Mouse (Mus musculus): ENCODE measurements at regions not wholly inside any gene's neighbourhood (a gene's known extent, or its start where the extent isn't known, plus 50 kb on each side); places are given as distances from the start of the nearest gene placed in this dataset.
A peak's percentile ranks its signal among the peaks of the same experiment; 100 is the strongest.

GRCm38 (mm10) chr8:9152313-9152925 is 462.1 kb upstream of the Arglu1 start:
- no peak for DNase-seq (ENCODE audit: low spot score in 2 of 2)

DNA sequence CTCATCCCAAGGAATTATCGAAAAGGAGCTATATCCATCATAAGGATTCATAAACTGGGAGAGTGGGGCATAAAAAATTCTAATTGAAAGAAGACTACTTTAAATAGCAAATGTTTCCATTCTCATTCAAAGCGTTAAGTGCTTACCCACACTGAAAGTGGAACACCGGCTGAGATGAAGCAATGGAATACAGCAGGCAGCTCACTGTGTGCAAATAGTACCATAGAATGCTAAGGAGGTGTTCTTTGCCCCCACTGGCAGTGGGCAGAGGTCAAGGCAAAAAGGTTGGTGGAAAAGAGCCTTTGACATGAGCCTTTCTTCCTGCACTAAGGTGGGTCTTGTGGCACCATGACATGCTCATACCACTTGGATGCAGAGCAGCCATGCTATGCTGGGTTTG is 454.0 kb upstream of the Arglu1 start:
- no peak for DNase-seq (ENCODE audit: low spot score in 2 of 2)

DNA sequence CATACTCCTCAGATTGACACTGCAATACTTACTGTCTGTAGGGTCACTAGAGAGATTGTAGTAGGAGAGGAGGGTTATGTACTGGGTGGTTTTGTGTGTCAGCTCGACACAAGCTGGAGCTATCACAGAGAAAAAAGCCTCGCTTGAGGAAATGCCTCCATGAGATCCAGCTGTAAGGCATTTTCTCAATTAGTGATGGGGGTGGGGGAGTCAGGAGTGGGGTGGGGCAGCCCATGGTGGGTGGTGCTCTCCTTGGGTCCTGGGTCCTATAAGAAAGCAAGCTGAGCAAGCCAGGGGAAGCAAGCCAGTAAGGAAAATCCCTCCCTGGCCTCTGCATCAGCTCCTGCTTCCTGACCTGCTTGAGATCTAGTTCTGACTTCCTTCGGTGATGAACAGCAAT is 449.5 kb upstream of the Arglu1 start:
- no peak for DNase-seq (ENCODE audit: low spot score in 2 of 2)

DNA sequence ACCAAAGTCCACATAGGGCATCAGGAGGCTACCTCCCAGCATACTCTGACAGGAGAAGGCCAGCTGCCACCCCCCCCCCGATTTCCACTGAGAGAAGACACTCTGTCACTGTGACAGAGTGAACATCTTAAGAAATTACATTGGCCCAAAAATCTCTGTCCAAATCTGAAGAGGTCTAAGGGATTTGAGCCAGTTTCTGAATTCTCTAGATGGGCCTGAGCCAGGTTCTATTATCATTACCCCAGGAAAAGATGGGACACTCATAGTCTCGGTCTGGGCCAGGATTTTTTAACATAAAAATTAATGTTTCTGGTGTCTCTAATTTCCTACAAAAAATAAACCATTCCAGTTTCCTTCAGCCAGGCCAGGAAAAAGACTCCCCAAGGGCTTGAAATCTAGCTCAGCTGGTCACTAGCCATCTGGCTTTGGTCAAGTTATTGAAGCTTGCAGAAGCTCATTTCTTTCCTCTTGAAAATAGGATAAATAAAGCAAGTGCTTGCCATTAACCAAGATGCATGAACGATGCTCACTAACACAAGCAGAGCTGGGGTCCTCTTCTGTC is 448.8 kb upstream of the Arglu1 start:
- DNase-seq (ENCODE audit: low spot score in 2 of 2) = no peak

- no peak for DNase-seq (ENCODE audit: low spot score in 2 of 2)
Observed at GRCm38 (mm10) chr8:9133758-9134157, 443.4 kb upstream of the Arglu1 start.

GRCm38 (mm10) chr8:9132612-9133218 is 442.4 kb upstream of the Arglu1 start:
- DNase-seq (ENCODE audit: low spot score in 2 of 2) = no peak

GRCm38 (mm10) chr8:9131249-9131648 is 440.9 kb upstream of the Arglu1 start:
- DNase-seq (ENCODE audit: low spot score in 2 of 2) = no peak

GRCm38 (mm10) chr8:9124503-9124902 is 434.2 kb upstream of the Arglu1 start:
- DNase-seq (ENCODE audit: low spot score in 2 of 2) = no peak

DNA sequence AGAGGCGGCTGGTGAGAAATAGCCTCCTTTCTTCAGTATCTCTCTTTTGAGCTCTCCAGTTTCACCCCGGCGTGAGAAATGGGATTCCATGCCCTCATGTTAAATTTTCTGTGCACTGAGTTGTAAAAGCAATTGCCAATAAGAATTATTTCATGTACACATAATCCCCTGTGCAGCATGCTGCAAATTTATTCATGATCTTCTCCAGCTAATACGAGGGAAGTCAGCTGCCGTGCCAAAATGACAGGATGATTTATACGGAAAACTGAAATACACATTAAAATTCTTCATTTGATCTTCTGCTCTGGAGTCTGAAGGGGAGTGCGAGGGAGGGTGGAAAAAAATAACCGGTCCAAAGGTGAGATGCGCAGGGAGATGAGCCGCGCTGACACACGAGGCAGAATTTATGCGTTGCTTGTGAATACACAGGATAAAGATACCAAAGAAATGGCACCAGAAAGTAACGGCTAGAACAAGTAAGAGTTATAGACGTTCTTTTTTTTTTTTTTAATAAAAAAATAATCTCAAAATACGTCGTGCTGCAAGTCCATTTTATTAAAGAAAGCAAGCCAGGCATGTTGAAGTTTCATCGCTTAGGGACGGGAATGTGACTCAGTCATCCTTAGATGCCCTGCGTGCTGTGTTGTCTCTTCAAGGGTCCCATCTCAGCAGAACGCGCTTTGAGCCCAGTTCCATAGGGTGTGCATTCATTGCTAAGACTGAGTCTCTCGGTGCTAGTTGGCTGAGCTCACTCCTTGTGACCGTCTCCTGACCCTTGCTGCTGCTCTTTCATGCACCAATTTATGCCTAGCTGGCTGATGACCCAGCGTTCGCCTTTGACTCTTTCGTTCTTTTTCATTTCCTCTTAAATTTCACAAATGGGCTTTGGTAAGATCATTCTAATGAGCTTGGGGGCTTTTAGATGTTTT is 427.8 kb upstream of the Arglu1 start:
- DNase-seq (ENCODE audit: low spot score in 2 of 2) = no peak

DNA sequence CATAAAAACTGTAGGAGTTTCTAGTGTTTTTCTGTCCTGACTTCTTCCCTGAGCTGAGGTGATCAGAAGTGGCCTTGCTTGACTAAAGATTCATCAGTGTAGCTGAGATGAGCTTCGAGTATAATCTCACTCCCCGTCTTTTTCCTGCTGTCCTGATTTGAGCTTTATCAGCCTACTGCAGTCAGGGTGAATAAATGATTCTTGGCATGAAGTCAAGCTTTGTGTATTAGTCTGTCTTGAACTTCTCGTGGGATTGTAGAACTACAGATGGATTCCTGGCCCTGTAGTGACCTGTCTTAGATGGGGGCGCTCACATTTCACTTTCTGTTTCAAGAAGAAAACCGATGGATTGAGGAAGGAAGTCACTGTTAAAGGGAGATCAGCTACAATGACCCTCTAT is 405.7 kb upstream of the Arglu1 start:
- DNase-seq (ENCODE audit: low spot score in 2 of 2) = no peak

- no peak for DNase-seq (ENCODE audit: low spot score in 2 of 2)
Observed at GRCm38 (mm10) chr8:9094002-9094401, 403.7 kb upstream of the Arglu1 start.

- no peak for DNase-seq (ENCODE audit: low spot score in 2 of 2)
Observed at GRCm38 (mm10) chr8:9093356-9093755, 403.0 kb upstream of the Arglu1 start.

DNA sequence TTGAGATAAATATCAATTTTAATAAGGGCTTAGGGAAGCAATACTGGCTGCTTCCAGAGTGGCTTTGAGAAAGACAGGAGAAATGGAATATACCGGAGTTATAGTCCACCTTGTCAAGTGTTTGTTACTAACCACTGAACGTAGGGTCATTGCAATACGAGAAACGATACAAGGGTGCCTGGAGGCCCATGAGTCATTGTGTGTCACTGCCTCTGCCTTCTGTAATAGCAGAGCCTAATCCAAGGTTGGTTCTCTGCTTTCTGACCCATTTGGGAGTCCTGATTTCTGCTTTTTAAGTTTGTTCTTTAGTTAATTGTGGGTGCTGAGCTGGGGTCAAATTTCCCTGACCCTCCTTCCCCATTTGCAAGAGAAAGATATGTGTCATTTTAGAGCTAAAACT is 382.4 kb upstream of the Arglu1 start:
- DNase-seq (ENCODE audit: low spot score in 2 of 2) = no peak

GRCm38 (mm10) chr8:9072286-9072685 is 382.0 kb upstream of the Arglu1 start:
- DNase-seq (ENCODE audit: low spot score in 2 of 2) = no peak

DNA sequence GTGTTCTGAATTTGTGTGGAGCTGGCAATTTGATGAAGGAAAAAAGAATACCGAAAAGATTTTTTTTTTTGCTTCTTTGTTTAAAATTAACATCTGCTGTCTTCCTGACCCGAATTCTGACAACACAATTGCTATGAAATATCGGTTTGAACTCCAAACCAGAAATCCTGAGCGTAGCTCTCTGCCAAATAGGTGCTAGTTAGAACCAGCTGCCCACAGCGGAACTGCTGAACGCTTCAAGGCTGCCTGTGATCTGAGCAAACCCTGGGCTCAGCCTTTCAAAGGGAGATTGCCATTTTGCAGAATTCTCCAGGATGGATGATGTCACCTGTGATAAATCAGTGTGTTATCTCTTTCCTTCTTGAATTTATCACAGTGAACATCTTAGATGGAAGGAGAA is 380.6 kb upstream of the Arglu1 start:
- DNase-seq (ENCODE audit: low spot score in 2 of 2) = no peak

GRCm38 (mm10) chr8:9069845-9070244 is 379.5 kb upstream of the Arglu1 start:
- DNase-seq (ENCODE audit: low spot score in 2 of 2) = no peak

DNA sequence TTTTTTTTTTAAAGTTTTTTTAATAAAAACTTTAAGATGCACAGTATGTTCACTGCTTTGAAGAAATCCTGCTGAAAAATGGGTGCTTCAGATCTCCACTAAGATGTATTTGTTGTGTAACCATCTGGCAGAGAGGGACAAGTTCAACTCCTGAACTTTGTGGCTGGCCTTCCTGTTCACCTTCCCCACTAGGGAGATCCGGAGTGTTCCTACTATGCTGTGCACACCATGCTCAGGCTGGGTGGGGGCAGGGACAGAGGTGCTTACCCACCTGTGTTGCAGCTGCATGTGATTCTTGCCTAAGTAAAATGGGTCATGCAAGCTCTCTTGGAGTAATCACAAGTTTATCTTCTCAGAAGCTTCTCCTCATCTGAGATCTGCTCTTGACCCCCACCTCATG is 377.4 kb upstream of the Arglu1 start:
- DNase-seq (ENCODE audit: low spot score in 2 of 2) = no peak

DNA sequence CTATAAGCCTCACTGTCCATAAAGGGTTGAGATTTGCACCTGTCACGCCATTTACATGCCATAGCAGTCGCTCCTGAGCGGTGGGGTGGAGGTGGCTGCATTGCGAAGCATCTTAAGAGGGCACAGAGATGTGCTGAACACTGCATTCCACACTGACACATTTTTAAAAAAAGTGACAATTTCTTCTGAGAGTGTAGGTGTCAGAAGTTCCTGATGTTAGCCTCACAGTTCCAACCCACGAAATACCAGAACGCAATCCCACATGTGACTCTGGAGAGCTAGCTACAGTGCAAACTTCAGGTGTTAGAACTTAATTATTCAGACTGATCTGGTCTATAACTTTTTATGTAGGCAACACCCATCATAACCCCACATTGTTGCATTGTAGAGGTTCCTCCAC is 369.8 kb upstream of the Arglu1 start:
- no peak for DNase-seq (ENCODE audit: low spot score in 2 of 2)

GRCm38 (mm10) chr8:9055416-9055819 is 365.1 kb upstream of the Arglu1 start:
- DNase-seq (ENCODE audit: low spot score in 2 of 2) = no peak

DNA sequence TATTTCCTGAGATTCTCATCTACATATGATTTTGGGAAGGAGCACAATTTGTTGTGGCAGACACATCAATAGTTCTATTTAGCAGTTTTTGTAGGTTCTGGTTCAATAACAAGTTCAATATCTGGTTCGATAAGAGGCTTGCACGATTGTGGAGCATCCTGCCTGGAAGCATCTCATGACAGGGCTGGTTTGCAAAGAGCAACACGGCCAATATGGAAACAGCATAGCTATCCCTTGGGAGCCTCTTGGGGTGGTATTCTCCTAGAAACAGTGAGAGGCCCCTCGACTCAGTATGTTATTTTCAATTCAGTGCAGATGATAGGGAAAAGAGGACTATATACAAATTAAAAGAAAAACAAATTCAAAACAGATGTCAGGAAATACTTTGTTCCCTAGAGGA is 364.5 kb upstream of the Arglu1 start:
- no peak for DNase-seq (ENCODE audit: low spot score in 2 of 2)

DNA sequence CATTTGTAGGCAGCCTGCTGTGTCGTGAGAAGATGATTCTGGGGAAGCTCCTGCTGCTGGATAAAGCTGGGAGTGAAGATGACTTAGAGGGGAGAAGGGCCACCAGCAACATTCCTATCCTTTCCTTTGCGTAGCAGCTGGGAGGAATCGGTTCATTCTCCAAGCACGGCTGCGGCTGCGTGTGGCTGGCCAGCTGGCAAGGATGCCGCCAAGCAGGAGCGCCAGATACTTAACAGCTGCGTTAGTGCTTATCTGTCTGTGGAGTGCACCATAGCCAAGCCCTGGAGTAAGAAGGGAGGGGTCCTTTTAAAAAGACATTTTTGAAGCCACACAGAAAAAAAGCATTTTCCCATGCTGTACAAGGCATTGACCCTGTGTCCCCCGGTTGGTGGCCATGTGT is 361.4 kb upstream of the Arglu1 start:
- DNase-seq (ENCODE audit: low spot score in 2 of 2) = peak in 1 of 2 experiments; percentile 59

GRCm38 (mm10) chr8:9050740-9051475 is 360.6 kb upstream of the Arglu1 start:
- DNase-seq (ENCODE audit: low spot score in 2 of 2) = peak in 1 of 2 experiments; percentile 10

All from cerebellum, postnatal 4 days (tissue).